Mouse (Mus musculus): ENCODE data around the gene Anks3. TPM values are rescaled to one million over a fixed set of nuclear protein-coding genes. Genes with fewer than 3 reads are reported as not detected.

The Anks3 gene
- polyA plus RNA-seq, 1 experiment from 2014 or later: 9.0 TPM

GRCm38 (mm10) chr16:4905591-4905990 is 58.4 kb downstream of the Anks3 start:
- Histone ChIP-seq H3K79me2 (ENCODE audit: inconsistent target) (peaks cover 82% of the 10 kb centered on the region), H3K4me3 (ENCODE audit: inconsistent target) (no peak overlapping the region), H3K27ac (no peak overlapping the region), H3K36me3 (ENCODE audit: inconsistent target) (peaks cover 4% of the 10 kb centered on the region)
- 100% methylated on average over 1 of the region's 1 CpGs for WGBS (ENCODE audit: missing documents)

- Histone ChIP-seq H3K36me3 (ENCODE audit: inconsistent target) (no peaks in the 10 kb centered on the region), H3K79me2 (ENCODE audit: inconsistent target) (peaks cover 86% of the 10 kb centered on the region), H3K4me3 (ENCODE audit: inconsistent target) (no peak overlapping the region), H3K27ac (no peak overlapping the region)
- WGBS (ENCODE audit: missing documents): 97% methylated on average over 3 of the region's 3 CpGs
These were observed 59.1 kb downstream of the Anks3 start for GRCm38 (mm10) chr16:4904878-4905277.

GRCm38 (mm10) chr16:4903491-4904102 is 60.4 kb downstream of the Anks3 start:
- Histone ChIP-seq H3K79me2 (ENCODE audit: inconsistent target) (peaks cover 93% of the 10 kb centered on the region), H3K36me3 (ENCODE audit: inconsistent target) (no peaks in the 10 kb centered on the region), H3K27ac (no peak overlapping the region), H3K4me3 (ENCODE audit: inconsistent target) (no peak overlapping the region)
- 99% methylated on average over 6 of the region's 6 CpGs for WGBS (ENCODE audit: missing documents)

DNA sequence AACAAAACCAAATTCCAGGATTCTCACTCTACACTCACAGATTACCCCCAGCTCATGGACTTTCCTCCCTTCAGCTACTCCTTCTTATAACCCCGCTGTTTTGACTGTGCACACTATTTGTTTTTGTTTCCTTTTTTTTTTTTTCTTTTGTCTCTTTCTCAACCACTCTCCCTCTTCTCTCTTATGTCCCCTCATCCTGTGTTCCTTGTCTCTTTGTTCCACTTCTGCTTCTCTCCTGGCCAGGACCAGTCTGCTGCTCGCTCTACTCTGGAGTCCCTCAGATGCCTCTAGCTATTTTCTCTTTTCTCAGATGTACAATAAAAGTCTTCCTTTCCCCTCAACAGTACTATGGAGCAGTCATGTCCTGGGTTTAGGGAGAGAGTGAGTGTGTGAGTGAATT is 61.6 kb downstream of the Anks3 start:
- no peaks in the 10 kb centered on the region for H3K36me3 ChIP-seq (ENCODE audit: inconsistent target)
- WGBS (ENCODE audit: missing documents): 38% methylated on average over 2 of the region's 2 CpGs
- H3K4me3 ChIP-seq (ENCODE audit: inconsistent target): no peak overlapping the region
- no peak overlapping the region for H3K27ac ChIP-seq
- peaks cover 100% of the 10 kb centered on the region for H3K79me2 ChIP-seq (ENCODE audit: inconsistent target)

GRCm38 (mm10) chr16:4901167-4901566 is 62.8 kb downstream of the Anks3 start:
- no peak overlapping the region for H3K27ac ChIP-seq
- 96% methylated on average over 7 of the region's 7 CpGs for WGBS (ENCODE audit: missing documents)
- peaks cover 100% of the 10 kb centered on the region for H3K79me2 ChIP-seq (ENCODE audit: inconsistent target)
- no peak overlapping the region for H3K4me3 ChIP-seq (ENCODE audit: inconsistent target)
- no peaks in the 10 kb centered on the region for H3K36me3 ChIP-seq (ENCODE audit: inconsistent target)

- no peak overlapping the region for H3K4me3 ChIP-seq (ENCODE audit: inconsistent target)
- no peaks in the 10 kb centered on the region for H3K36me3 ChIP-seq (ENCODE audit: inconsistent target)
- 96% methylated on average over 2 of the region's 2 CpGs for WGBS (ENCODE audit: missing documents)
- H3K79me2 ChIP-seq (ENCODE audit: inconsistent target): peaks cover 100% of the 10 kb centered on the region
- H3K27ac ChIP-seq: no peak overlapping the region
These were observed 64.3 kb downstream of the Anks3 start for GRCm38 (mm10) chr16:4899711-4900110.

DNA sequence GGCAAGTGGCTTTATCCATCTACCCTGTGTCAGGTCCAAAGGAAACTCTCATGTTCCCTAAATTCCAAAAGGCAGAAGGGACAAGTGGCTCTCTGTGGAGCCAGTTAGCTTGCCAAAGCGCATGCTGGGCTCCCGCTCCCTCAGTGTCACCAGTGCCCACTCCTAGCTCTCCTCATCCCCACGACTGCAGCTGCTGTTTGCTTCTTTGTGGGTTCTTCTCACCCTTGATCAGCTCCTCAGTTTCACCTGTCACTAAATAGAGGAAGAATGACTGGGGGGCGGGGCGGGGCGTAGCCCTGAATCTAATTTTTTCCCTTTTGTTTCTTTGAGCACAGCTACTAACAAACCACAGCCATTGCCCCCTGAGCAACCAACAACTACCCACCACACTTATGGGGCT is 65.1 kb downstream of the Anks3 start:
- H3K4me3 ChIP-seq (ENCODE audit: inconsistent target): no peak overlapping the region
- 63% methylated on average over 6 of the region's 6 CpGs for WGBS (ENCODE audit: missing documents)
- peaks cover 97% of the 10 kb centered on the region for H3K79me2 ChIP-seq (ENCODE audit: inconsistent target)
- H3K36me3 ChIP-seq (ENCODE audit: inconsistent target): no peaks in the 10 kb centered on the region
- H3K27ac ChIP-seq: no peak overlapping the region

DNA sequence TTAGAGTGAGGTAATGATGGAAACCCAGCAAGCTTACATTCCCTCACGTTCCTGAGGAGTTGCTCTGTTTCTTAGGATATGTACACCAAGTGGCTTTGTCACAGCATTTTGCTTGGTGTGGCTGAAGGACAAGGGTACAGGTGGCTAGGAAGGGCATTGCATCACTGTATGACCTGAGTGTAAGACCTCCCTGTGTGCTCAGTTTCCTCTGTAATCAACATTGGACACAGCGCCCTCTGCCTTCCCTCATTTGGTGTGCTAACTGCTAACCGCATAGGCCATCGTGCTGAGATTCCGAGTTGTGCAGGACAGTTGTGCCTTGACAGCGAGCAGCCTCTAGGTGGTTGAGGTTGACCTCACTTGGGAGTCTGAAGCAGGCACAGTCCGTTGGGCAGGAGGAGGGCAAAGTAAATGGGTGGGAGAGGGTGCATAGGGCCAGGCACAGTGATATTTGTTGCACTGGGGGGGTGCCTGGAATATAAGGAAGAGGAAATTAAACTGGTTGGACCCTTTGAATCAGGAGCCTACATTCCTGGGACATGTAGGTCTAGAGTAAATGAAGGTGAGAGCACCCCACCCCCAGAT is 66.8 kb downstream of the Anks3 start:
- Histone ChIP-seq H3K4me3 (ENCODE audit: inconsistent target) (no peak overlapping the region), H3K79me2 (ENCODE audit: inconsistent target) (peaks cover 95% of the 10 kb centered on the region), H3K27ac (no peak overlapping the region), H3K36me3 (ENCODE audit: inconsistent target) (no peaks in the 10 kb centered on the region)
- 81% methylated on average over 7 of the region's 7 CpGs for WGBS (ENCODE audit: missing documents)

DNA sequence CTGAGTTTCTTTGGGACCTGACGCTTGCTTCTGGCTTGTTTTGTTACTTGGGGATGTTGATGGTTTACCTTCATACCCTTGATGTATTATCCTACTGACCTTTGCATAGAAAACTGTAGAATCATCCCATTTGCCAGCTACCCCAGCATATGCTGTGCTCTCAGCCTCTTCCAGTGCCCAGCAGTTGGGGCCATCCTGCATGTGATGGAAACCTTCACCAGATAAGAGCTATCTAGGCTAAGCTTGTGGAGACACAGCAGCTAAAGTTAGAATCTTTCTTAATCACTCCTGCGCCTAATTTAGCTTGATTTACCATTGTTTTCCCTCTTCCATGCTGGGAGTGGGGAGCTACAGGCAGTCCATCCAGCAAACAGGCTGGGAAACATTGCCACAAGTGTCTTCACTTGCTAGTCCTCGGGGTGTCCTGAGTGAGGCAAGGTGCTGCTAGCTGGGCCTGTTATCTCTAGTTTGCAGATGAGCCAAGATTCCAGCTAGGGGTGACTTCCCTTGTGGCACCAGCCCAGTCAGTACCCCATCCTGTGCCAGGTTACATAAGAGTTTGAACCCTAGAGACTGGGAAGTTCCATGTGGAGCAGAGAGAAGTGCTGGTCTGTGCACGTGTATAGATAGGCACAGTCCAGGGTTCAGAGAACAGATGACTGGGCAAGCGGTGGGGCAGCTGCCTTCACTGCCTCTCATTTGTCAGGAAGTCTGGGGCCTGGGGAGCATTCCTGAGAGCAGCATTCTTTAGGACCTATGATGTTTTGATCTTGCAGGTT is 67.6 kb downstream of the Anks3 start:
- no peak overlapping the region for H3K4me3 ChIP-seq (ENCODE audit: inconsistent target)
- 73% methylated on average over 5 of the region's 5 CpGs for WGBS (ENCODE audit: missing documents)

GRCm38 (mm10) chr16:4894201-4894908 is 69.7 kb downstream of the Anks3 start:
- WGBS (ENCODE audit: missing documents): 41% methylated on average over 7 of the region's 7 CpGs
- Histone ChIP-seq H3K4me3 (ENCODE audit: inconsistent target) (no peak overlapping the region), H3K36me3 (ENCODE audit: inconsistent target) (no peaks in the 10 kb centered on the region), H3K79me2 (ENCODE audit: inconsistent target) (peaks cover 95% of the 10 kb centered on the region), H3K27ac (peak overlapping the region; percentile 86)

More for the DNA sequence above, 67.6 kb downstream of the Anks3 start:
- Histone ChIP-seq H3K27ac (no peak overlapping the region), H3K36me3 (ENCODE audit: inconsistent target) (no peaks in the 10 kb centered on the region), H3K79me2 (ENCODE audit: inconsistent target) (peaks cover 95% of the 10 kb centered on the region)

GRCm38 (mm10) chr16:4892171-4892570 is 71.8 kb downstream of the Anks3 start:
- H3K79me2 ChIP-seq (ENCODE audit: inconsistent target): peaks cover 95% of the 10 kb centered on the region

More at GRCm38 (mm10) chr16:4892171-4892570, 71.8 kb downstream of the Anks3 start:
- Histone ChIP-seq H3K36me3 (ENCODE audit: inconsistent target) (no peaks in the 10 kb centered on the region), H3K4me3 (ENCODE audit: inconsistent target) (no peak overlapping the region), H3K27ac (no peak overlapping the region)
- 94% methylated on average over 6 of the region's 6 CpGs for WGBS (ENCODE audit: missing documents)

Other genes with a start within 250 kb of the Anks3 start
- 6.3 to 20.4 TPM (median 15.6 TPM) in 3 replicates for gene Nmral1, start 244.8 kb downstream of the Anks3 start, polyA plus RNA-seq (2018)
- gene Hmox2, start 237.8 kb downstream of the Anks3 start, polyA plus RNA-seq (2018): 195 to 303 TPM (median 234 TPM) in 3 replicates
- 15.0 to 29.2 TPM (median 20.4 TPM) in 3 replicates for gene Cdip1, start 173.9 kb downstream of the Anks3 start, polyA plus RNA-seq (2018)
- 0.16 TPM in 1 of 3 replicates, not detected in the others for gene 4930562C15Rik, start 128.8 kb downstream of the Anks3 start, polyA plus RNA-seq (2018)
- 64.4 to 75.7 TPM (median 71.8 TPM) in 3 replicates for gene Ubald1, start 83.9 kb downstream of the Anks3 start, polyA plus RNA-seq (2018)
- gene Mgrn1, start 78.0 kb downstream of the Anks3 start, polyA plus RNA-seq (2018): 62.2 to 84.4 TPM (median 68.4 TPM) in 3 replicates
- gene Nudt16l1, start 25.4 kb downstream of the Anks3 start, polyA plus RNA-seq (2018): 17.1 to 56.6 TPM (median 39.4 TPM) in 3 replicates
- not detected in 3 replicates for gene Sept12, start 33.6 kb upstream of the Anks3 start, polyA plus RNA-seq (2018)
- not detected in 3 replicates for gene Smim22, start 43.1 kb upstream of the Anks3 start, polyA plus RNA-seq (2018)
- gene Rogdi, start 49.3 kb upstream of the Anks3 start, polyA plus RNA-seq (2018): 10.0 to 27.5 TPM (median 22.6 TPM) in 3 replicates
- gene Glyr1, start 85.7 kb upstream of the Anks3 start, polyA plus RNA-seq (2018): 72.3 to 104 TPM (median 77.0 TPM) in 3 replicates
- 24.3 to 40.2 TPM (median 37.5 TPM) in 3 replicates for gene Ubn1, start 85.9 kb upstream of the Anks3 start, polyA plus RNA-seq (2018)
- not detected in 3 replicates for gene Ppl, start 168.2 kb upstream of the Anks3 start, polyA plus RNA-seq (2018)
- not detected in 3 replicates for gene Sec14l5, start 182.9 kb upstream of the Anks3 start, polyA plus RNA-seq (2018)
- gene Nagpa, start 239.8 kb upstream of the Anks3 start, polyA plus RNA-seq (2018): 75.7 to 106 TPM (median 79.8 TPM) in 3 replicates

All from macrophage (primary cell).